Mouse (Mus musculus): ENCODE measurements around the gene Fmo3. TPM values are rescaled to one million over a fixed set of nuclear protein-coding genes. Genes with fewer than 3 reads are reported as not detected.

Fmo3 gene
- total RNA-seq, 2 experiments from 2014 or later: not detected

DNA sequence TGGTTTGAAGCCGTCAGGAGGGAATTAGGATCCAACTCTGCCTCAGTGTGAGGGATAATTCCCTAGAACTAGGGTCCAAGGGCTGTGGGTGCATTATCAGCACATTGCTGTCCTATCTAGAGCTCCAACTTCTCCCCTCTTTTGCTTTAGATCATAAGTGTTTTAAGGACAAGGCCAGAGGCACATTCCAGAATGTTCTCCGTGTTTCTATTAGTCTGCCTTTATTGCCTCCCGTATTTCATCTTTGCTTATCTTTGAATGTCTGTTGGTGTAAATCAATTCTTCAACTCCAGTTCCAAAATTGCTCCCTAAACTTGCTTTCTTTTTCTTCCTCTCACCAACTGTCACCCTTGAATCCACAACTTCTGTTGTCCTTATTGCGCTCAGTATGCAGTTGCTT lies 51.9 kb downstream of the Fmo3 start:
- no peak for ATAC-seq (replicated peaks; ENCODE audit: low FRiP score, low TSS enrichment, poor library complexity, severe bottlenecking)

DNA sequence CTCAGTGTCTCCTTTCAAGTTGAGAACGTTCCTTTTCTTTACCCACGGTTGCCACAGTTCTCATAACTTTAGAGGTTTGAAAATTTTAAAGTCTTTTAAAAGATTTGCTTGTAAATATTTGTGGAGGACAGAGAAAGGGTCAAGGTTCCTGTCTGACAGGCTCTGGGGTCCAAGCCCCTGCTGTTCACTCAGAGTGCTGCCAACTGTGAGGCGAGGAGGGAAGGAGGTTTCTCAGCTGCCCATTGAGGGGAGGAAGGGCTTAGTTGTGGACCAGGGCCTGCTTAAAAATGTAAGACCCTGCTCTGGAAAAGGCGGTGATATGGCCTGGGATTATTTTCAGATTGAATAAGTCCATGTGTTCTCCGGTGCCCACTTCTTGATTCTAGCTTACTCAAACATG lies 52.4 kb downstream of the Fmo3 start:
- ATAC-seq (replicated peaks; ENCODE audit: low FRiP score, low TSS enrichment, poor library complexity, severe bottlenecking): no peak

DNA sequence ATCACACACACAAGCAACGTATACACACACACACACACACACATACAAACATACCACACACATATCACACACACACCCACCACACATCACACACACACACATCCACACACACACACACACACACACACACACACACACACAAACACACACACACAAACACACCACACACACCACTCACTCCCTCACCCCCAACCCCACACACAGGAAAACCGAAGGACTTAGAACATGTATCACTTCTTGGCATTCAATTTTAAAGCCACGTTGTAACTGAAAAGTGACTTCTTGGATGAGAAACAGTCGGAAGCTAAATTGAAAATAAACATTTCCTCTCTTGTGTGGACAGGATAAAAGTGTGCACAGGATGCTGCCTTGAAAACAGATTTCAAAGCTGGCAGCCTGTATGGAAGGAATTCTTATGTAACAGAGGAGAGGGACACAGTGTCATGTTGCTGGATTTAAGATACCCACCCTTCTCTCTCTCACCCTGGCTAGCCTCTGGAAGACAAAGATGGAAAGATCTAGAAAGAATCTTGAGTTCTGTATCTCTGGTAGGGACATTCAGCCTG lies 52.9 kb downstream of the Fmo3 start:
- no peak for ATAC-seq (replicated peaks; ENCODE audit: low FRiP score, low TSS enrichment, poor library complexity, severe bottlenecking)

DNA sequence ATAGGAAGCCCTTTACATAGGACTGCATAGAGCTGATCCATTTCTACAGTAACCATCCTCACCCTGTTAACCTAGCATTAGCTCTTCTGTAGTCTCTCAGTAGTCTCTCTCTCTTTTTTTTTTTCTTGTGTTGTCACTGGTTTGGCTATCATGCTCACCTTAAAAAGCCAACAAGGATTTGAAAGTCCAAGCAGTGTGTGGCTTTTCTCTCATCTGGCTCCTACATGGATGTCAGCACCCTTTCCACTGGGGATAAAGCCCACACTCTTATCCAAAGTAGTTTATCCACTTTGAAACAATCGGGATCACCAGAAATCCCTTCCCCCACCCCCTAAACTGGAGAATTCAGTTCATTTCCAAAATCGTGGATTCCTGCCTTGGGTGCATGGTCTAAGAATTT lies 53.7 kb downstream of the Fmo3 start:
- no peak for ATAC-seq (replicated peaks; ENCODE audit: low FRiP score, low TSS enrichment, poor library complexity, severe bottlenecking)

DNA sequence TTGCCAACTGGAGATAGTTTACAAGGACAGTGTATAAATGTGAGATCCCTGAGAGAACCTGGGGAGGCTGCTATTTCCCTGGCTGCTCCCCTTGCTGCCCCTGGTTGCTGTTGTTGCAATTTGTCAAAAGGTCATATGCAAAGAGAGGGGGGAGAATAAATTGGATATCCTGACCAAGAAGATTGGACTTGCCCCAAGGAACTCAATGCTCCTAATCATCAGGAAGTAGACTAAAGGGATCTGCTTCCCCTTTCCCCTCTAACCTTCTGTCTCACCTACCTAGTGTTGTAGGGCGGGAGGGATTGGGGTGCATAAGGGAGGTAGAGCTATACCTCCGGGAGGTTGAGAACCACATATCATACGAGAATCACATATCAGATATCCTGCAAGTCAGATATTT lies 55.2 kb downstream of the Fmo3 start:
- ATAC-seq (replicated peaks; ENCODE audit: low FRiP score, low TSS enrichment, poor library complexity, severe bottlenecking): no peak

DNA sequence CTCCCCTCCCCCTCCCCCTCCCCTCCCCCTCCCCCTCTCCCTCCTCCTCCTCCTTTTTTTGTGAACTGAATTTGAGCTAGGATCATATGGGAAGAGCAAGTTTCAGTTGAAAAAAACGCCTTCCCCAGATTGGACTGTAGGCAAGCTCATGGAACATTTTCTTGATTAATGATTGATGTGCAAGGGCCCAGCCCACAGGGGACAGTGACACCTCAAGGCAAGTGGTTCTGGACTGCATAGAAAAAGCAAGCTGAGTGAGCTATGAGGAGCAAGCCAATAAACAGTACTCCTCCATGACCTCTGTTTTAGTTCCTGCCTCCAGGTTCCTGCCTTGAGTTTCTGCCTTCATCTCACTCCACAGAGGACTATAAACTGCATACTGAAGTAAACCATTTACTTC lies 59.2 kb downstream of the Fmo3 start:
- ATAC-seq (replicated peaks; ENCODE audit: low FRiP score, low TSS enrichment, poor library complexity, severe bottlenecking): no peak

DNA sequence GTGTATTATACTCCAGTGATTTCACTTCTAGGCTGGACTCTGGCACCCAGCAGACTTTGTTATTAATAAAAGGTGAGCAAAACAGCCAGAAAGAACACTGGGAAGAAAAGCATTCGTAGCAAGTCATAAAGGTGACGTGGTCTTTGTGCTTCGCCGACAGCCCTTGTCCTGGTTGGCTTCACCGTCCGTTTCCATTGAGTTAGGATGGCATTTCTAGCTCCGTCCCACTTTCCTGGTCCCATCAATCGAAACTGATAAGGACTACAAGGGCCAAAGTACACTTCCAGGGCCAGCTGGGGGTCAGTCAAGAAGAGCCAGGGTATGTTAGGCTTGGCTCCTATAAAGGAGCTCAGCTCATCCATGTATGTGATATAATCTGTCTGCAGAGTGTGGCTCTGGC lies 67.7 kb downstream of the Fmo3 start:
- no peak for ATAC-seq (replicated peaks; ENCODE audit: low FRiP score, low TSS enrichment, poor library complexity, severe bottlenecking)

DNA sequence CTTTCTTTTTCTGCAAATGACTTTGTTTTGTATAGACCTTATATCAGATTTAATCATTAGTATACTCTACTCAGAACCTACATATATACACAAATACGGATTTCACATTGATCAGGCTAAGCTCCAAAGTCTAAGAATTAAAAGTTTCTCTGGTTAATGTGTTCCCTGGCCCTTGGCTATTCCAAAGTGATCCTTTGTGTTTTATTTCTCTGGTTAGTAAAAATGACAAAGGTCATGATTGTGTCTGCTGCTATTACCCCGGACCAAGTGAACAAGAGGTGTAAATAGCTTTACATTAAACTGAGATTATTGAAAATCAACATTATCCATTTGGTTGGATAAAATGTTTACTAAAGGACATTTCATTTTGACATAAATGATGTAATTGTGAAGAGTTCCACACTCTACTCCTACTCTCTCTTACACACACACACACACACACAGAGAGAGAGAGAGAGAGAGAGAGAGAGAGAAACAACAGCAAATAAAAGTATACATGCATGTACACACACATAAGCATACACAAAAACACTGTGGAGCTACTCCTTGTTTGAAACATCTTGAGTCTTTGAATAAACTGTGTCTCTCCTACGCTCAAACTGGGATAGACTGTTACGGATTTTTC lies 69.3 kb downstream of the Fmo3 start:
- ATAC-seq (replicated peaks; ENCODE audit: low FRiP score, low TSS enrichment, poor library complexity, severe bottlenecking): no peak

DNA sequence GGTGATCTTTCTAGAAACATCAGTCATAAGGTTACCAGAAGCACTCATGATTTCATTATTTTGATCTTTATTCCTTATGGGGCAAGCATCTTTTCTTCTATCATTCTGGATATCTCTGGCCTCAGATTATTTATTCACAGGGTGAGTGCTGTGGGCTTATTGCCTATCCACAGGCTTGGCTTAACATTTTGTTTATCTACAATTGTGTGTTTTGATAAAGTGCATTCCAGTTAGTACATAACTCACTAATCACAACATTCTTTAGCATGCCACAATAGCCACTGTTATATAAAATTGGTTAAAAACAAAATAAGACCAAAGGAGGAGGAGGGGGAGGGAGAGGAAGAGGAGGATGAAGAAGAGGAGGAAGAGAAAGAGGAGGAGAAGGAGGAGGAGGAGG lies 72.2 kb downstream of the Fmo3 start:
- ATAC-seq (replicated peaks; ENCODE audit: low FRiP score, low TSS enrichment, poor library complexity, severe bottlenecking): no peak

Other genes starting within 250 kb of the Fmo3 start
- 251 and 298 TPM in 2 replicates for gene Prrc2c, start 244.0 kb downstream of the Fmo3 start, total RNA-seq (2014; fragmentation: Nextera tagmentation)
- 150 and 186 TPM in 2 replicates for gene Prrc2c, start 244.0 kb downstream of the Fmo3 start, total RNA-seq (2017)
- gene Fmo4, start 170.6 kb downstream of the Fmo3 start, total RNA-seq (2014; fragmentation: Nextera tagmentation): not detected in 2 replicates
- 0.42 TPM in 1 of 2 replicates, not detected in the other for gene Fmo4, start 170.6 kb downstream of the Fmo3 start, total RNA-seq (2017)
- gene Fmo1, start 117.9 kb downstream of the Fmo3 start, total RNA-seq (2014; fragmentation: Nextera tagmentation): not detected in 2 replicates
- not detected in 2 replicates for gene Fmo1, start 117.9 kb downstream of the Fmo3 start, total RNA-seq (2017)
- not detected in 2 replicates for gene Fmo2, start 85.8 kb downstream of the Fmo3 start, total RNA-seq (2014; fragmentation: Nextera tagmentation)
- gene Fmo2, start 85.8 kb downstream of the Fmo3 start, total RNA-seq (2017): not detected in 2 replicates
- gene Fmo6, start 47.0 kb downstream of the Fmo3 start, total RNA-seq (2014; fragmentation: Nextera tagmentation): not detected in 2 replicates
- gene Fmo6, start 47.0 kb downstream of the Fmo3 start, total RNA-seq (2017): not detected in 2 replicates
- gene Mroh9, start 101.1 kb upstream of the Fmo3 start, total RNA-seq (2014; fragmentation: Nextera tagmentation): not detected in 2 replicates
- not detected in 2 replicates for gene Mroh9, start 101.1 kb upstream of the Fmo3 start, total RNA-seq (2017)

All from megakaryocyte-erythroid progenitor cell, adult 5-6 weeks (primary cell).